Mouse (Mus musculus): ENCODE results near the gene Slc16a13. TPM values are rescaled to one million over a fixed set of nuclear protein-coding genes. Genes with fewer than 3 reads are reported as not detected.

Slc16a13 gene
- total RNA-seq, 2 experiments from 2014 or later: 7.2 to 8.1 TPM

DNA sequence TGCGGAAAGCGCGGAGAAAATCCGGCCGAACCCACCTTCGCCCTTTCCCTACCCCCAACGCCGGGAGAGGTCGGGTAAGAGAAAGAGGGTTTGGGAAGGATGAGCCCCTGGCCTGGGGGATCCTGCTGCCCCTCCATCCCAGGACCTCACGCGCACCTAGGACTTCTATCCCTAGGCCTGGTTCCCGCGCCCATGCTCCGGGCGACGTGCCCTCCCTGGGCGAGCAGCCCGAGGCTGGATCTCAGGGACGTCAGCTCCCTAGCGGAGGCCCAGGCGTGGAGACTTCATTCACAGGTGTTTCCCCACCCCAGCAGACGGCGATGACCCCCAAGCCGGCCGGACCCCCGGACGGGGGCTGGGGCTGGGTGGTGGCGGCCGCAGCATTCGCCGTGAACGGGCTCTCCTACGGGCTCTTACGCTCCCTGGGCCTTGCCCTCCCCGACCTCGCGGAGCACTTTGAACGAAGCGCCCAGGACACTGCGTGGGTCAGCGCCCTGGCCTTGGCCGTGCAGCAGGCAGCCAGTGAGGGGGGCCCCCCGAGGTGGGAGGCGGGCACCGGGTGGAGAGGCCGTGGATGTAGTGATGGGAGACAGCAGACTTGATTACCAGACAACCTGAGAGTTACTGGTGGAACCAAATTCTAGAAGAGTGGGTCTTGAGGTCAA, 6.5 kb downstream of the Slc16a13 start:
- intact Hi-C loops (cut with DNase I): loop anchor here (5.0 kb wide), 2 partner anchors 157 to 282 kb away; no protein-coding TSS in a partner anchor
- peak in 1 of 2 experiments; percentile 56 for DNase-seq (ENCODE audit: low spot score in 2 of 2)

- DNase-seq (ENCODE audit: low spot score in 2 of 2): peak in 1 of 2 experiments; percentile 60
- intact Hi-C loops (cut with DNase I): loop anchor here (5.0 kb wide), 2 partner anchors 156 to 281 kb away; no protein-coding TSS in a partner anchor
Measured at GRCm38 (mm10) chr11:70213736-70214135, 7.1 kb downstream of the Slc16a13 start.

- no peak for DNase-seq (ENCODE audit: low spot score in 2 of 2)
Measured at GRCm38 (mm10) chr11:70212896-70213295, 8.0 kb downstream of the Slc16a13 start.

DNA sequence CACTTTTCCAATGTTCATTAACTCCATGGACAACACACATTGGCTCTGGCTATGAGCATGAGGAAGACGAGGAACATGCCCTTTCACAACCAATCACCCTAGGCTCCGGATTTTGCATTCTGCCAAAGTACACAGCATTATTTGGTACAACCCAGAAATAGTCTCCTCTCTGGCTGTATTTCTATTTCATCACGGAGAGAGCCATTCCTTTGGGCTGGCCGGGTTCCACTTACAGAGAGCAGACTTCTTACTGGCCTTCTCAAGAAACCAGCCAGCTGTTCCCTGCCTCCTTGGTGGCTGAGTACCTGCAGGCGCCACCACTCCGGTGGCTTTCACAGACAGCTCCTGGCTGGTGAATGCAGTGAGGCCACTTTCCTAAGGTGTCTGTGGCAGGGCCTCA, 8.4 kb downstream of the Slc16a13 start, which contains the start of gene Slc16a11:
Slc16a11 (plus strand) TSS at position 330 of the 400 bp plus-strand sequence.
- intact Hi-C loops (cut with DNase I): loop anchor here (5.0 kb wide), 2 partner anchors 155 to 280 kb away; no protein-coding TSS in a partner anchor
- no peak for DNase-seq (ENCODE audit: low spot score in 2 of 2)

More at GRCm38 (mm10) chr11:70212896-70213295, 8.0 kb downstream of the Slc16a13 start:
- intact Hi-C loops (cut with DNase I): loop anchor here (5.0 kb wide), 2 partner anchors 156 to 281 kb away; no protein-coding TSS in a partner anchor

- intact Hi-C loops (cut with DNase I): loop anchor here (5.0 kb wide), 2 partner anchors 155 to 280 kb away; no protein-coding TSS in a partner anchor
- DNase-seq (ENCODE audit: low spot score in 2 of 2): no peak
Measured at GRCm38 (mm10) chr11:70211972-70212371, 8.9 kb downstream of the Slc16a13 start.

DNA sequence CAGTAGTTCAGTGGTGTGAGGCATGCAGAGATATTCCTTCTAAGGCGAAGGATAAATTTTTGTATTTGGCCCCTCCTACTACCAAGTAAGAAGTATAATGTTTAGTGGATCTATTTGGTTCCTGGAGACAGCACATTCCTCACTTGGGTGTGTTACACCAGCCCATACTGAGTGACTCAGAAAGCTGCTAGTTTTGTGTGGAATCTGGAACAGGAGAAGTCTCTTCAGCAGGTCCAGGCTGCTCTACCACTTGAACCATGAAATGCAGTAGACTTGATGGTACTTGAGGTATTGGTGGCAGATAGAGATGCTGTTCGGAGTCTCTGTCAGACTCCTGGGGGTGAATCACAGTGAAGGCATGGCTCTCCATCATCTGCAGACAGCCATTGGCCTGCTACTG, 10.2 kb downstream of the Slc16a13 start:
- intact Hi-C loops (cut with DNase I): loop anchor here (5.0 kb wide), 2 partner anchors 153 to 278 kb away; no protein-coding TSS in a partner anchor
- no peak for DNase-seq (ENCODE audit: low spot score in 2 of 2)

- DNase-seq (ENCODE audit: low spot score in 2 of 2): no peak
- intact Hi-C loops (cut with DNase I): no loop called here
Measured at GRCm38 (mm10) chr11:70208778-70209388, 12.0 kb downstream of the Slc16a13 start.

GRCm38 (mm10) chr11:70207283-70207682, 13.6 kb downstream of the Slc16a13 start:
- intact Hi-C loops (cut with DNase I): no loop called here
- no peak for DNase-seq (ENCODE audit: low spot score in 2 of 2)

GRCm38 (mm10) chr11:70206801-70207200, 14.1 kb downstream of the Slc16a13 start:
- DNase-seq (ENCODE audit: low spot score in 2 of 2): no peak
- intact Hi-C loops (cut with DNase I): no loop called here

DNA sequence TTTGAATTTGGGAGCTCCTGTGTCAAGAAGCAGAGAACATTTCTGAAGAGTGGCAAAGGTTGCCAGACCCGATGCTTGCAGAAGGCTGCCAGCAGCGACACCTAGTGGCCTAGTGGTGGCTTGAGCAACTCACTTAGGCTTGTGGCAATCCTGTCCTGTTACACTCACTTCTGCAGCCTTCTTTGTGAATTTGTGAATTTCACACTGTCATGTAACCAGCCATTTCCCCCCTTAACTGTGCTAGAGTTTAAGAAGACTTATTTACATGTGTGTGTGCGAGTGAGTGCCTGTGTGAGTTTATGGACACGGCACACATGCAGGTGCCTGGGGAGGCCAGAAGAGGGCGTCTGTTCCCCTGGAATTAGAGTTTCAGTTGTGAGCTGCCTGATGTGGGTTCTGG, 19.2 kb downstream of the Slc16a13 start:
- intact Hi-C loops (cut with DNase I): loop anchor here (2.0 kb wide), 1 partner anchor 127 kb away; no protein-coding TSS in a partner anchor
- peak; percentile 61 to 62 for DNase-seq (ENCODE audit: low spot score in 2 of 2)

DNA sequence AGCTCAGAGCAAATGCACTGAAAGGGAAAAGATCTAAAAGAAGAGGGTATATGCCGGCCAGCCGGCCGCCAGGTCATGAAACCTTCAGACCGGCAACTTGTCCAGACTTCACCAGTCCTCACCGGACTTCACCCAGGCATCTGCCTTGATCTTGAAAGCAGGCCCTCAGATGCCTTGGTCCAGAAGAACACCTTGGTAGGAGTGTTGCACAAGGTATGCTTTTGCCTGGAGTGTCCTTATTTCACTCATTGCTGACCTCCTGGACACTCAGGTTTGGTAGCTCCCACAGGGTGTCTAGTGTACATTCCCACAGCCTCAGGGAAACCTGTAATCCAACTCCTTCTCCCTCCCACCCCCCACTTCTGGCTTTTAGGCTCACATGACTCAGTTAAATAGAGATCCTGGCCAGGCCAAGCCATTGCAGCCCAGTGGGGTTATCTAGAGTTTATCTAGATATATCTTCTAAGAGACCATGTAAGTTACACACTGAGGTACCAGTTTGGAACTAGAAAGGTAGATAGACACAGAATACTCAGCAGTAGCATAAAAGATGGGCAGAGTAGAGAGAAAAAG, 20.7 kb downstream of the Slc16a13 start:
- intact Hi-C loops (cut with DNase I): loop anchor here (2.0 kb wide), 1 partner anchor 125 kb away; no protein-coding TSS in a partner anchor
- DNase-seq (ENCODE audit: low spot score in 2 of 2): no peak

DNA sequence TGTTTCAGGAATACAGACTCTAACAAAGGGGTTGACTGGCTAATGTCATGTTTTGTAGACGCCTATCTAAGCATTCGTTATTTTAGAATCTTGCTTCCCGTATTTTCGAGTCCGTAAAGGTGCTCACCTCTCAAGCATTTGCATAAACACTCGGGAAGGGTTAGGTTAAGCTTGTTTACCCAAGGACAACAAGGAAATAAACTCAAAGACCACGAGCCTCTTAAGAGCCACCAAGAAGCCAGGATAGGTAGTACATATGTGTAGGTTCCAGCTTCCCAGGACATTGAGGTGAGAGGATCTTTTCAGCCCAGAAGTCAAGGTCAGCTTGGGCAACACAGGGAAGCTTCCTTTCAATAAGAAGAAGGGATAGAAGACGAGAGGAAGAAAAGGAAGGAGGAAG, 21.8 kb downstream of the Slc16a13 start:
- intact Hi-C loops (cut with DNase I): no loop called here
- DNase-seq (ENCODE audit: low spot score in 2 of 2): no peak

GRCm38 (mm10) chr11:70198332-70198731, 22.5 kb downstream of the Slc16a13 start:
- intact Hi-C loops (cut with DNase I): no loop called here
- DNase-seq (ENCODE audit: low spot score in 2 of 2): no peak

- intact Hi-C loops (cut with DNase I): no loop called here
- no peak for DNase-seq (ENCODE audit: low spot score in 2 of 2)
Measured at GRCm38 (mm10) chr11:70193354-70194285, 27.2 kb downstream of the Slc16a13 start.

- intact Hi-C loops (cut with DNase I): no loop called here
- DNase-seq (ENCODE audit: low spot score in 2 of 2): no peak
Measured at GRCm38 (mm10) chr11:70192157-70192556, 28.7 kb downstream of the Slc16a13 start.

DNA sequence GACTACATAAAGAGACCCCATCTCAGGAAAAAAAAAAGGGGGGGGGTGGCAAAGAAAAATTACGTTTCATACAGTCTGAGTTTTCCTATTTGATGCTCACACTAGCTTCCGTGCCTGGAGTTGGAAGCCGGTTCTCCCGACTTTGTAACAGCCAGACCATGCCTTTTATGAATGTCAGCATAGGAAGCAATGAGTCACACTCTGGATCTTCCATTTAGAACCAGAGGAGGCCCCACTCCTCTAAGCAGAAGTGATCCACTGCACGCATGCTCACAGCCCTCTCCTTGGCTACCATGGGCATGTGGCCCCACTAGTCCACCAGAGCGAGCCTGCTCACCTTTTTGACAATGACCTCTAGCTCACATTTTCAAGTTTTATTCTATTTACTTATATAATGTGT, 29.7 kb downstream of the Slc16a13 start:
- intact Hi-C loops (cut with DNase I): no loop called here
- no peak for DNase-seq (ENCODE audit: low spot score in 2 of 2)

GRCm38 (mm10) chr11:70189319-70190134, 31.3 kb downstream of the Slc16a13 start:
- no peak for DNase-seq (ENCODE audit: low spot score in 2 of 2)
- intact Hi-C loops (cut with DNase I): no loop called here

- no peak for DNase-seq (ENCODE audit: low spot score in 2 of 2)
- intact Hi-C loops (cut with DNase I): no loop called here
Measured at GRCm38 (mm10) chr11:70185120-70185519, 35.7 kb downstream of the Slc16a13 start.

Measured in left cerebral cortex, postnatal 36 days (tissue).